Mouse (Mus musculus) thymus, adult 2 months (tissue): Measurements from ENCODE around the gene Pptc7.

Experiments used
- CTCF ChIP-seq: fragments of 200-500 bp; IDR thresholded peaks from 2 replicates; pipeline ENCODE4 v1.5.1; 2012; ENCODE audit warnings: mild to moderate bottlenecking, control low read depth, low read length, moderate library complexity, borderline replicate concordance; ENCODE audit not compliant: control insufficient read depth, poor library complexity, insufficient read depth; ENCODE audit errors: extremely low read depth
- POLR2A ChIP-seq: fragments of 200-500 bp; IDR thresholded peaks from 2 replicates; pipeline ENCODE4 v1.6.1; 2012; ENCODE audit warnings: mild to moderate bottlenecking, low read length, control low read depth, moderate library complexity; ENCODE audit not compliant: control insufficient read depth, poor library complexity, insufficient read depth; ENCODE audit errors: extremely low read depth

DNA sequence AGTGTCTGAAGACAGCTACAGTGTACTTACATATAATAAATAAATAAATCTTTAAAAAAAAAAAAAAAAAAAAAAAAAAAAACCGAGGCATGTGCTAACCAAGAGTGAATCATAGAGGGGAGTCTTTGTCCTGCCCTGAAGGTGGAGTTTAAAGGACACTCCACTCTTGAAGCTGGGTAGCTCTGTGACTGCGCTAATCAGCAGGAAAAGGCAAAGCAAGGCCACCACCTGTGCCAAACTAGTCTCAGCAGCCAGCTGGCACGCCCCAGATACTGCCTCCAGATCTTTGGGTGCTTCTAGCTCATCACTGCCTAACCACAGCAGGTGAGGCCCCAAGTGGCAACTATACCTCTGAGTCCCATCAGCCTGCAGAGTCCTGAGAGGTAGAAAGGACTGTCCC, 50.5 kb downstream of the Pptc7 start:
- no peak for TF ChIP-seq POLR2A
- no peak for TF ChIP-seq CTCF
